Mouse (Mus musculus) olfactory bulb, adult 2 months (tissue): ENCODE measurements around the gene Washc2. TPM values are rescaled to one million over a fixed set of nuclear protein-coding genes. Genes with fewer than 3 reads are reported as not detected.

ENCODE experiments used
- H3K27ac ChIP-seq: fragments of 200-500 bp; 2 replicates; pipeline ENCODE4 v1.5.1; 2012; ENCODE audit warnings: low read depth, low read length; ENCODE audit not compliant: insufficient read depth
- H3K4me1 ChIP-seq: fragments of 200-500 bp; 2 replicates; pipeline ENCODE4 v1.6.1; 2012; ENCODE audit warnings: low read length; ENCODE audit not compliant: control insufficient read depth, insufficient read depth
- H3K4me3 ChIP-seq: fragments of 200-500 bp; 2 replicates; pipeline ENCODE4 v1.5.1; 2012; ENCODE audit warnings: mild to moderate bottlenecking, low read depth, low read length, moderate library complexity; ENCODE audit not compliant: insufficient read depth
- CTCF ChIP-seq: fragments of 200-500 bp; IDR thresholded peaks from 2 replicates; pipeline ENCODE4 v1.5.1; 2012; ENCODE audit warnings: low read depth, mild to moderate bottlenecking, low read length, moderate library complexity; ENCODE audit not compliant: insufficient read depth
- POLR2A ChIP-seq: fragments of 200-500 bp; IDR thresholded peaks from 2 replicates; pipeline ENCODE4 v1.6.1; 2012; ENCODE audit warnings: mild to moderate bottlenecking, low read depth, low read length, moderate library complexity; ENCODE audit not compliant: insufficient read depth
- WGBS: fragments of 180-500 bp; shearing (Covaris S2); methylation state at CpG from one replicate; pipeline ENCODE4 v1.1.7; 2018; 5-methylcytosine and 5-hydroxymethylcytosine counted together
- polyA plus RNA-seq: library from polyadenylated mRNA; stranded (reverse); fragments of >200 nt; gene quantifications from 2 replicates; pipeline ENCODE4 v1.2.4, GENCODE M21; 2012; ENCODE audit warnings: low replicate concordance; ENCODE audit not compliant: missing spikeins, insufficient read depth, insufficient read length

The Washc2 gene
- polyA plus RNA-seq, 1 experiment: not detected

- TF ChIP-seq POLR2A (no peak), CTCF (no peak)
- 58% methylated on average over 4 of the region's 4 CpGs for WGBS
- H3K27ac ChIP-seq: no peak overlapping the region
- no peak overlapping the region for H3K4me3 ChIP-seq
- no peaks in the 10 kb centered on the region for H3K4me1 ChIP-seq
Observed at GRCm38 (mm10) chr6:116275695-116276094, 67.9 kb downstream of the Washc2 start.

GRCm38 (mm10) chr6:116278679-116279317, 71.0 kb downstream of the Washc2 start:
- Histone ChIP-seq H3K4me1 (no peaks in the 10 kb centered on the region), H3K4me3 (no peak overlapping the region), H3K27ac (no peak overlapping the region)
- WGBS: 78% methylated on average over 5 of the region's 5 CpGs
- no peak for TF ChIP-seq POLR2A
- TF ChIP-seq CTCF: no peak

- H3K4me1 ChIP-seq: no peaks in the 10 kb centered on the region
- TF ChIP-seq POLR2A (no peak), CTCF (no peak)
- 97% methylated on average over 13 of the region's 13 CpGs for WGBS
- H3K27ac ChIP-seq: no peak overlapping the region
- H3K4me3 ChIP-seq: no peak overlapping the region
Observed at GRCm38 (mm10) chr6:116281014-116281413, 73.2 kb downstream of the Washc2 start.

GRCm38 (mm10) chr6:116282546-116282945, 74.7 kb downstream of the Washc2 start:
- no peak for TF ChIP-seq CTCF
- no peaks in the 10 kb centered on the region for H3K4me1 ChIP-seq
- 62% methylated on average over 4 of the region's 4 CpGs for WGBS
- H3K27ac ChIP-seq: no peak overlapping the region
- no peak overlapping the region for H3K4me3 ChIP-seq

GRCm38 (mm10) chr6:116283280-116283679, 75.4 kb downstream of the Washc2 start:
- WGBS: 92% methylated on average over 3 of the region's 3 CpGs
- TF ChIP-seq POLR2A: no peak
- no peak for TF ChIP-seq CTCF
- Histone ChIP-seq H3K4me3 (no peak overlapping the region), H3K27ac (no peak overlapping the region), H3K4me1 (no peaks in the 10 kb centered on the region)

GRCm38 (mm10) chr6:116286321-116286720, 78.5 kb downstream of the Washc2 start:
- H3K4me1 ChIP-seq: no peaks in the 10 kb centered on the region
- no peak overlapping the region for H3K4me3 ChIP-seq
- 98% methylated on average over 4 of the region's 4 CpGs for WGBS
- TF ChIP-seq POLR2A: no peak
- TF ChIP-seq CTCF: no peak
- H3K27ac ChIP-seq: no peak overlapping the region

GRCm38 (mm10) chr6:116286870-116287575, 79.2 kb downstream of the Washc2 start:
- Histone ChIP-seq H3K27ac (no peak overlapping the region), H3K4me1 (peaks cover 3% of the 10 kb centered on the region), H3K4me3 (no peak overlapping the region)
- 83% methylated on average over 5 of the region's 5 CpGs for WGBS
- no peak for TF ChIP-seq POLR2A
- TF ChIP-seq CTCF: no peak

GRCm38 (mm10) chr6:116311411-116311810, 103.6 kb downstream of the Washc2 start:
- H3K27ac ChIP-seq: no peak overlapping the region
- H3K4me3 ChIP-seq: no peak overlapping the region
- WGBS: 88% methylated on average over 2 of the region's 2 CpGs
- TF ChIP-seq CTCF (no peak), POLR2A (no peak)
- no peaks in the 10 kb centered on the region for H3K4me1 ChIP-seq

Other genes with a start within 250 kb of the Washc2 start
- gene Plxnd1, start 213.0 kb upstream of the Washc2 start, polyA plus RNA-seq: not detected in 2 replicates
- not detected in 2 replicates for gene Tmcc1, start 14.6 kb upstream of the Washc2 start, polyA plus RNA-seq
- gene Zfand4, start 56.2 kb downstream of the Washc2 start, polyA plus RNA-seq: not detected in 2 replicates
- gene March8, start 130.0 kb downstream of the Washc2 start, polyA plus RNA-seq: not detected in 2 replicates